Mouse (Mus musculus) bone marrow, adult 2 months (tissue): ENCODE measurements at regions not wholly inside any gene's neighbourhood (a gene's known extent, or its start where the extent isn't known, plus 50 kb on each side); places are given as distances from the start of the nearest gene placed in this dataset.

Experiments
- CTCF ChIP-seq: fragments of 200-500 bp; IDR thresholded peaks from 2 replicates; pipeline ENCODE4 v1.5.1; 2011; ENCODE audit warnings: low read length, control low read depth; ENCODE audit not compliant: control insufficient read depth, insufficient read depth
- POLR2A ChIP-seq: fragments of 200-500 bp; IDR thresholded peaks from 2 replicates; pipeline ENCODE4 v1.6.1; 2011; ENCODE audit warnings: low read depth, mild to moderate bottlenecking, control low read depth, low read length, borderline replicate concordance; ENCODE audit not compliant: control insufficient read depth

GRCm38 (mm10) chr8:8219701-8220394 is 441.2 kb downstream of the Efnb2 start:
- TF ChIP-seq CTCF = no peak
- no peak for TF ChIP-seq POLR2A
